Mouse (Mus musculus) ES-E14 (cell line): ENCODE data around the gene Rap1gap2. TPM values are rescaled to one million over a fixed set of nuclear protein-coding genes. Genes with fewer than 3 reads are reported as not detected.

Experiments used
- DNase-seq: peaks from one replicate; pipeline ENCODE4 v3.0.0-alpha.2; 2013; ENCODE audit warnings: low read depth, low spot score
- H3K27ac ChIP-seq: 2 replicates; pipeline ENCODE4 v1.5.1; 2012; ENCODE audit warnings: low read depth, mild to moderate bottlenecking, low read length, moderate library complexity, mixed read lengths; ENCODE audit not compliant: poor library complexity, insufficient read depth, severe bottlenecking
- H3K36me3 ChIP-seq: 2 replicates; pipeline ENCODE4 v1.6.1; 2012; ENCODE audit warnings: mild to moderate bottlenecking, low read length, moderate library complexity, mixed read lengths; ENCODE audit not compliant: control insufficient read depth, poor library complexity, insufficient read depth, severe bottlenecking
- H3K4me1 ChIP-seq, 2 experiments: fragments of 150-350 bp in 1 of 2; sonication (generic) in 1 of 2; 2 replicates each; pipeline ENCODE4 v1.6.1; 2012; ENCODE audit warnings: low read length in 2 of 2, mild to moderate bottlenecking in 1 of 2, mixed read lengths in 1 of 2; ENCODE audit not compliant: control insufficient read depth in 2 of 2, insufficient read depth in 2 of 2, poor library complexity in 1 of 2
- H3K4me3 ChIP-seq, 2 experiments: fragments of 150-350 bp in 1 of 2; sonication (generic) in 1 of 2; 2 replicates each; pipeline ENCODE4 v1.5.1; 2012; ENCODE audit warnings: low read length in 2 of 2, low read depth in 1 of 2, mild to moderate bottlenecking in 1 of 2, mixed read lengths in 1 of 2; ENCODE audit not compliant: insufficient read depth in 1 of 2, poor library complexity in 1 of 2, severe bottlenecking in 1 of 2
- H3K9ac ChIP-seq: 2 replicates; pipeline ENCODE4 v1.6.1; 2012; ENCODE audit warnings: low read depth, mild to moderate bottlenecking, low read length, mixed read lengths; ENCODE audit not compliant: poor library complexity, insufficient read depth, severe bottlenecking
- H3K9me3 ChIP-seq: fragments of 150-350 bp; sonication (generic); 2 replicates; pipeline ENCODE4 v1.6.1; 2012; ENCODE audit warnings: low read depth, mild to moderate bottlenecking, low read length; ENCODE audit not compliant: control insufficient read depth, insufficient read depth
- CHD2 ChIP-seq: IDR thresholded peaks from 2 replicates; pipeline ENCODE4 v1.6.1; 2014; ENCODE audit warnings: mild to moderate bottlenecking, low read depth, low read length, inconsistent platforms
- HCFC1 ChIP-seq: IDR thresholded peaks from 2 replicates; pipeline ENCODE4 v1.6.1; 2012; ENCODE audit warnings: low read length, inconsistent platforms, borderline replicate concordance; ENCODE audit not compliant: insufficient read depth
- MAFK ChIP-seq: IDR thresholded peaks from 2 replicates; pipeline ENCODE4 v1.6.1; 2014; ENCODE audit warnings: mild to moderate bottlenecking, low read depth, low read length, inconsistent platforms; ENCODE audit not compliant: insufficient read depth
- ZC3H11A ChIP-seq: IDR thresholded peaks from 2 replicates; pipeline ENCODE4 v1.6.1; 2012; ENCODE audit warnings: low read depth, mild to moderate bottlenecking, inconsistent platforms, low read length, borderline replicate concordance
- ZNF384 ChIP-seq: IDR thresholded peaks from 2 replicates; pipeline ENCODE4 v1.6.1; 2012; ENCODE audit warnings: low read depth, low read length, inconsistent platforms
- in situ Hi-C, 2 experiments: fragments of 600-800 bp; cut with MboI; formaldehyde crosslinking; loops; one replicate each; pipeline ENCODE4 v1.15.1; 2025; ENCODE audit warnings: low sequenced_read_pairs in 2 of 2, inconsistent platforms in 1 of 2; ENCODE audit not compliant: unreplicated experiment in 2 of 2
- total RNA-seq: library from RNA; depleted of rRNA; stranded (reverse); fragments of 300-350 nt; gene quantifications from 2 replicates; pipeline ENCODE4 v1.2.3, GENCODE M21; 2012

The Rap1gap2 gene
- total RNA-seq, 1 experiment: 2.7 TPM

- H3K27ac ChIP-seq: no peak overlapping the region
- H3K9ac ChIP-seq: no peak overlapping the region
- H3K4me3 ChIP-seq: no peak overlapping the region
- H3K9me3 ChIP-seq: no peaks in the 10 kb centered on the region
- H3K4me1 ChIP-seq: no peaks in the 10 kb centered on the region
- in situ Hi-C loops: no loop called here
- no peak for DNase-seq
- no peaks in the 10 kb centered on the region for H3K36me3 ChIP-seq
- no peak for TF ChIP-seq ZC3H11A
These were observed 130.9 kb downstream of the Rap1gap2 start for GRCm38 (mm10) chr11:74479715-74480289.

- no peak overlapping the region for H3K4me3 ChIP-seq
- H3K36me3 ChIP-seq: no peaks in the 10 kb centered on the region
- in situ Hi-C loops: no loop called here
- no peak for TF ChIP-seq MAFK
- no peak for TF ChIP-seq ZNF384
- no peak for TF ChIP-seq CHD2
- no peak for TF ChIP-seq ZC3H11A
- TF ChIP-seq HCFC1: no peak
- DNase-seq: no peak
- H3K27ac ChIP-seq: no peak overlapping the region
- no peaks in the 10 kb centered on the region for H3K9me3 ChIP-seq
- no peak overlapping the region for H3K9ac ChIP-seq
- no peaks in the 10 kb centered on the region for H3K4me1 ChIP-seq
These were observed 131.8 kb downstream of the Rap1gap2 start for GRCm38 (mm10) chr11:74478877-74479276.

- Histone ChIP-seq H3K9me3 (no peaks in the 10 kb centered on the region), H3K27ac (no peak overlapping the region), H3K4me1 (no peaks in the 10 kb centered on the region), H3K36me3 (no peaks in the 10 kb centered on the region), H3K4me3 (no peak overlapping the region), H3K9ac (no peak overlapping the region)
- in situ Hi-C loops: no loop called here
- DNase-seq: no peak
- TF ChIP-seq MAFK: no peak
- no peak for TF ChIP-seq CHD2
- TF ChIP-seq ZC3H11A: no peak
- TF ChIP-seq HCFC1: no peak
- TF ChIP-seq ZNF384: no peak
These were observed 138.0 kb downstream of the Rap1gap2 start for GRCm38 (mm10) chr11:74472671-74473070.

- H3K9me3 ChIP-seq: no peaks in the 10 kb centered on the region
- H3K36me3 ChIP-seq: no peaks in the 10 kb centered on the region
- TF ChIP-seq ZC3H11A (no peak), HCFC1 (no peak), CHD2 (no peak), MAFK (no peak), ZNF384 (no peak)
- in situ Hi-C loops: no loop called here
- DNase-seq: no peak
- no peak overlapping the region for H3K27ac ChIP-seq
- no peaks in the 10 kb centered on the region for H3K4me1 ChIP-seq
- H3K9ac ChIP-seq: no peak overlapping the region
- no peak overlapping the region for H3K4me3 ChIP-seq
These were observed 142.5 kb downstream of the Rap1gap2 start for GRCm38 (mm10) chr11:74468195-74468594.

GRCm38 (mm10) chr11:74465712-74466111, 145.0 kb downstream of the Rap1gap2 start:
- no peak for DNase-seq
- TF ChIP-seq CHD2 (no peak), ZNF384 (no peak), HCFC1 (no peak), ZC3H11A (no peak; the same call in 1 of the 2 replicates), MAFK (no peak)
- Histone ChIP-seq H3K4me1 (no peaks in the 10 kb centered on the region; a peak in 1 of 4 replicates), H3K4me3 (no peak overlapping the region), H3K27ac (no peak overlapping the region), H3K9ac (no peak overlapping the region), H3K36me3 (no peaks in the 10 kb centered on the region), H3K9me3 (no peaks in the 10 kb centered on the region)
- in situ Hi-C loops: no loop called here
